Mouse (Mus musculus) ovary, postnatal 36 days (tissue): Measurements from ENCODE around the gene Idnk.
"Not testable (repeated sequence)": the region's sequence is repeated elsewhere in the genome, so short reads cannot be mapped to it uniquely, and the experiment has no call there.

Source experiments
- DNase-seq: peaks from one replicate; pipeline ENCODE4 v3.0.0; 2022; ENCODE audit warnings: low spot score, mixed read lengths

Idnk gene

GRCm38 (mm10) chr13:58157447-58158098 is at the start of gene Idnk:
Gene Idnk, plus strand, starts transcription at chr13:58157649.
- peak; percentile 89 for DNase-seq

DNA sequence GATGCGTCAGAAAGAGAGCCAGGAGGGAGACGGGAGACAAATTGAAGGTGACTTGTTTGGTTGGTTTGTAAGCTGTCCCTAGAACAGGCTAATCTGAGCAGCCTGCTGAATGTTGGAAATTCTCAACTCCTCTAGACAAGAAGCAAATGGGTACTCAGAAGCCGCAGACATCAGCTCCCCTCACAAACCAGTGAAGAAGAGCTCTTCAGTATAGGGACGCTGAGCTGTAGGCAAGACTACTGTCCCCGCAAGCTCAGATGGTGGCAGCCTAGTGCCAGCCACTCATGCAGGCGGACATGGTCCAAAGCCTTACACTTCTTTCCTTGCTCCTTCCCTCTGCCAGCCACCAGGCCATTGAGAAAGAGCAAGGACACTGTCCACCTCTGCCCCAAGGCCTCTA is 46.1 kb upstream of the Idnk start:
- DNase-seq: no peak

DNA sequence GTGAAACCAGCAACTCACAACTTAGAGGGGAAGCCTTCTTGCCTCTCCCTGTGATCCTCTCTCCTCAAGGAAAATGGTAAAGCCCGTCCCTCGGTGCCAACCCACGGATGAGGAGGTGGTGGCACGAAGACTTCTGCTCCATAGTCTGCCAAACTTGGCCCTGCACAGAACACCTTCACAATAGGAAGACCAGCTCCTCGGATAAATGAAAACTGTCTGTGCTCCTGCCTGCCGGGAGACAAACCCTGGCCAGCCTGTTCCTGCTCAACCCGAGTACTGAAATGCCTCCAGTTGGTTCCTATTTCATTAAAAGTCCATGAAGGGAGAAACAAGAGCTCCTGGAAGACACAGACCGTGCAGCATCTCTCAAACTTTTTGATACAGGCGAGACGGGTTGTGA is 45.3 kb upstream of the Idnk start:
- no peak for DNase-seq

- peak; percentile 23 for DNase-seq
These were observed 44.8 kb upstream of the Idnk start for GRCm38 (mm10) chr13:58112601-58113041.

- DNase-seq: peak; percentile 66
These were observed 44.2 kb upstream of the Idnk start, which contains the start of gene Klhl3 for GRCm38 (mm10) chr13:58113061-58113900. Gene Klhl3, minus strand, starts transcription at chr13:58113592.

GRCm38 (mm10) chr13:58115227-58115626 is 42.2 kb upstream of the Idnk start:
- DNase-seq: no peak

GRCm38 (mm10) chr13:58116801-58117200 is 40.6 kb upstream of the Idnk start:
- no peak for DNase-seq

GRCm38 (mm10) chr13:58117318-58118017 is 40.0 kb upstream of the Idnk start:
- DNase-seq: peak; percentile 57

- no peak for DNase-seq
These were observed 34.6 kb upstream of the Idnk start for GRCm38 (mm10) chr13:58122786-58123297.

- no peak for DNase-seq
These were observed 34.1 kb upstream of the Idnk start for GRCm38 (mm10) chr13:58123381-58123780.

- no peak for DNase-seq
These were observed 33.2 kb upstream of the Idnk start for GRCm38 (mm10) chr13:58124278-58124677.

DNA sequence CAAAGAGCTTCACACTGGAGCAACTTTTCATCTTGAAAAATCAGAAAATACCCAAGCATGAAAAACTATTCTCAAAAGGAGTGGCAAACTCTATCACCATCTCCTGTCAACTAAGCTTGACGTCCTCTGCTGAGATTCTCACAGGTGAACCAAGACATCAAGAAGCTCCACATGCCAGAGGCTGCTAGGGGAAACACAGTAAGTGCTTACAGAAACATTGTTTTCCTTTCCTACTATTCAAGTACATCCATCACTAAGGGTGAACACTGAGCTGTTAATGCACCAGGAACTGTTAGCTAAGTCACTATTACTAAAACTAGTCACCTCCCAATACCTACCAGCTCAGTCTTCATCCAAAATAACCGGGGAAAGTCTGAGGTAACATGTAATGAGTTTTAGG is 32.5 kb upstream of the Idnk start:
- no peak for DNase-seq

DNA sequence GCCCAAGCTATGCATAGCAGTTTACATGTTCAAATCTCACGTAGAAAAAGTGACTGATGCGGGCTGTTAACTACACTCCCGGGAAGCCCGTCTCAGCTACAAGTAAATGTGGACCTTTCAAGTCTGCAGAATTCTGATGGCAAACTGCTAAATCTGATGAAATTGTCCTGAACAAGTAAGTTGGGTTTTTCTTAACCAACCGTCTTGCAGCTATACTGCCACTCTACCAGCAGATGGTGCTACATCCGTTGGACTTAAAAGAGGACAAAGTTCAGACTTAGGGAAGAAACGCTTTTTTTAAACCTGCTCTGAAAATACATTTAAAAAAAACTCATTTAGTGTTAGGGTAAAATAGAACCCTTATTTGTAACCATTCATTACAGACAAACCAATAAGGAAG is 31.3 kb upstream of the Idnk start:
- DNase-seq: no peak

DNA sequence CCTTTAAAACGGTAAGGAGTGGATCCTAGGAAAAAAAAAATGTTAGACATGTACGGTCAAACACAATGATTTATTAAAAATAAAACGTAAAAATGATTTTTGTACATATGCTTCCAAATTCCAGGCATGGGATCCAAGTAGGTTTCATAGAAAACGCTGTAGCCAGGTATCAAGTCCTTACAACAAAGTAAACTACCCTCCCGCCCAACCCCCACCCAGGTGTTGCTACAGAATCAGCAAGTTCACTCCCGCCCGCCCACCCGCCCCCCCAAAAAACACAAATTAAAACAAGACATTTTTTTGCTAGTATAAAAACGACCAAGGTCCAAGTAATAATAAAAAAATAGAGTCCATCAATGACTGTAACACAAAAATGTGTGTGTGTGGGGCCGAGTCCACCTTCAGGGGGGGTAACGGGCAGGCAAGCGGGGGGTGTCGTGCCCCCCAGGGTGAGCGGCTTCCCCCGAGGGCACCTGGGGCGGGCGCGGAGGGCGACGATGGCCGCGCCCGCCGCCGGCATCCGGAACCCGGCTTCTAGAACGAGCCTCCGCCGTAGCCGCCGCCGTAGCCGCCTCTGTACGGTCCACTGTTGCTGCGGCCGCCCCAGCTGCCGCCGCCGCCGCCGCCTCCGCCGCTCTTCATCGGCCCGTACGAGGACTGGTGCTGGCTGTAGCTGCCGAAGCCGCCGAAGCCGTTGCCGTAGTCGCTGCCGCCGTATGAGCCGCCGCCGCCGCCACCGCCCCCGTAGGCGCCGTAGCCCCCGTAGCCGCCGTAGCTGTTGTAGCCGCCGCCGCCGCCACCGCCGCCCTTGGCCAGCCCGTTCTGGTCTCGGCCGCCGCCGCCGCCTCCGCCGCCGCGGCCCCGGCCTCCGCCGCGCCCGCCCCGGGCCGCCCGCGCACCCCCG is 30.3 kb upstream of the Idnk start:
- no peak for DNase-seq

DNA sequence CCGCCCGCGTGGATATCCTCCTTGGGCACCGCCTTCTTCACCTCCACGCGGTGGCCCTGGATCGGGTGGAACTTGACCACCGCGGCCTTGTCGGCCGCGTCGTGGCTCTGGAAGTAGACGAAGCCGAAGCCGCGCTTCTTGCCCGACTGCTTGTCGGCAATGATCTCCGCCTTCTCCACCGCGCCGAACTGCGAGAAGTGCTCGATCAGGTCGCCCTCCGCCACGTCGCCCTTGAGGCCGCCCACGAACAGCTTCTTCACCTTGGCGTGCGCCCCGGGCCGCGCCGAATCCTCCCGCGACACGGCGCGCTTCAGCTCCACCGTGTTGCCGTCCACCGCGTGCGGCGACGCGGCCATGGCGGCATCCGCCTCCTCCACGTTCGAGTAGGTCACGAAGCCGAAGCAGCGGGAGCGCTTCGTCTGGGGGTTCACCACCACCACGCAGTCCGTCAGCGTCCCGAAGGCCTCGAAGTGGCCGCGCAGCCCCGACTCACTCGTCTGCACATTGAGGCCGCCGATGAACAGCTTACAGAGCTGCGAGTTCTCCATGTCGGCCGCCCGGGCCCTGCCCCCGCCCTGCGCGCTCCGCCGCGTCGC is 29.6 kb upstream of the Idnk start:
- DNase-seq: no peak

DNA sequence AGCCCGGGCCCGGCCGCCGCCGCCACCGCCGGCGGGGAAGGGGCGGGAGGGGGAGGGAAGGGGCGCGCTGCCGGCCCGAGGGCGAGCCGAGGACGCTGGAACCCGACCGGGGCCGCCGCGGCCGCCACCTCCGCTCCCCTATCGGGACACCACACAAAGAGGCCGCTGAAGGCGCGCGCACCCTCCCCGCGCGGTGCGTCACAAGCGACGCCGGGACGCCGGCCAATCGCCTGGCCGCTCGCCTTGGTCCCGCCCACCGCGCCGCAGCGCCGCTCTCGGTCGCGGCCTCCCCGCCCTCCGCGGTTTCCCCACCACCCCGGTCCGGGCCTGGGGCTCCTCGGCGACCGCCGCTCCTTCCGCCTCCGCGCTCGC is 29.1 kb upstream of the Idnk start, which contains the start of gene Hnrnpa0:
Gene Hnrnpa0 (minus strand): TSS at position 161 of the 372 bp plus-strand sequence.
- peak; percentile 96 for DNase-seq

DNA sequence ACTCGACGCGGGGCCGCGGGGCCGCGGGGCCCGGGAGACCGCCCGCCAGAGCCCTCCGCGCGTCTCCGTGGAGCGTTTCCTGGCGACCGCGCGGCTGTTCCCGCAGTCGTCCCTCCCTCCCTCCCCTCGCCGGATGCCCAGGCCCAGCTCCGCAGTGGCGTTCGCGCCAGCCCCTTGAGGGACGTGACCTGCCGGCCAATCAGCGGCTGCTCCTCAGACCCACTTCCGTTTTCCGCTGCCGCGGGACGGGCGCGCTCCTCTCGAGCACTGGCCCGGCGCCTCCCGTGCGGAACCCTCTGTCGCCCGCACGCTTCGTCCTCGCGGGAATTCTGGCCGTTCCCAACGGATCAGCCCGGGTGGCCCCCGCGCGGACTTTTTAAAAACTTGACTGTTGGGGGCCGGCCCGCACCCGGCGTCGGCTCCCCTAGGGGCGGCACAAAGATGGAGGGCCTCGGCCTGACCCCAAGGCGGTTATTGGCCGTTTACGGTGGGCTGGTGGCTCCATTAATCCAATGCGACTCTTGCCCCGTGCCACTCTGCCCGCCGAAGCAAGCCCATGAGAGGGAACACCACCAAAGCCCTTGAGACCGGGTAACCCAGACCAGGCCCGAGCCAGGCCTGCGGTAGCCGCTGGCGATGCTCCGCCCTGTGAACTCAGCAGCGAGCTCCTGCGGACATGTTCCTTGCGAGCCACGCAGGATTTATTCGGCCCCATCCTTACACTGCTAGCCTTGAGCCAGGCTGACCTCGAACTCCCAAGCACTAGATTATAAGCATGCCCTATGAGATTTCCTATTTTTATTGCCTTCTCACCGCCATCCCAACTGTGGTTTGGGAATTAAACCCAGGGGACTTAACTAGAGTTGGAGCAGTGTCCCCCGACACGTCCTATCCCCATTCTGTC is 28.4 kb upstream of the Idnk start:
- peak; percentile 96 for DNase-seq

DNA sequence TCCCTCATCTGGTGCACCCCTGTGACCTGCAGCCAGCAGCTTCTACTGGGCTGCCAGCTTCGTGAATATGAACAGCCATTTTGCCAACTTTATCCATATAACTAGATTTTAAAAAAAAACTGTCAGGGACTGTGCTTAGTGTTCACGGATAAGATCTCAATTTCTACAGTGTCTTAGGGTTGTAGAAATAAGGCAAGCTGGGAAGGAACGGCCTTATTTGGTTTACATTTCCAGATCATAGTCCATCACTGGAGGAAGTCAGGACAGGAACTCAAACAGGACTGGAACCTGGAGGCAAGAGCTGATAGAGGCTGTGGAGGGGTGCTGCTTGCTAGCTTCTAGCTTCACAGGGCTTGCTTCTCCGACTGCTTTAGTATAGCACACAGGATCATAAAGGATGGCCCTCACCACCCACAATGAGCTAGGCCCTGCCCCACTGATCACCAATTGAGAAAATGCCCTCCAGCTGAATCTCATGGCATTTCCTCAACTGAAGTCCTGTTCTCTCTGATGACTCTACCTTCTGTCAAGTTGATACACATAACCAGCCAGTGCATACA is 27.7 kb upstream of the Idnk start:
- no peak for DNase-seq

- no peak for DNase-seq
These were observed 25.8 kb upstream of the Idnk start for GRCm38 (mm10) chr13:58131692-58132091.

GRCm38 (mm10) chr13:58146603-58147002 is 10.8 kb upstream of the Idnk start:
- DNase-seq: not testable (repeated sequence)
